Mouse (Mus musculus) testis, postnatal 10 days (tissue): ENCODE measurements around the gene Ros1.

ENCODE experiments used
- DNase-seq: peaks from one replicate; pipeline ENCODE4 v3.0.0; 2021; ENCODE audit warnings: low spot score

Gene Ros1

GRCm38 (mm10) chr10:52159704-52160103 lies 35.3 kb downstream of the Ros1 start:
- no peak for DNase-seq

GRCm38 (mm10) chr10:52133354-52134074 lies 61.5 kb downstream of the Ros1 start:
- no peak for DNase-seq

GRCm38 (mm10) chr10:52130762-52131161 lies 64.3 kb downstream of the Ros1 start:
- DNase-seq: no peak

GRCm38 (mm10) chr10:52128874-52129412 lies 66.1 kb downstream of the Ros1 start:
- no peak for DNase-seq

GRCm38 (mm10) chr10:52106164-52106757 lies 88.8 kb downstream of the Ros1 start:
- DNase-seq: no peak

- DNase-seq: no peak
Observed at GRCm38 (mm10) chr10:52101273-52101672, 93.8 kb downstream of the Ros1 start.

- DNase-seq: no peak
Observed at GRCm38 (mm10) chr10:52092181-52092580, 102.9 kb downstream of the Ros1 start.

- DNase-seq: no peak
Observed at GRCm38 (mm10) chr10:52086681-52087080, 108.4 kb downstream of the Ros1 start.

- peak; percentile 74 for DNase-seq
Observed at GRCm38 (mm10) chr10:52072482-52072881, 122.6 kb downstream of the Ros1 start.

GRCm38 (mm10) chr10:52048287-52048686 lies 146.8 kb downstream of the Ros1 start:
- no peak for DNase-seq

GRCm38 (mm10) chr10:52043086-52043485 lies 152.0 kb downstream of the Ros1 start:
- DNase-seq: no peak

- DNase-seq: no peak
Observed at GRCm38 (mm10) chr10:52039392-52039791, 155.7 kb downstream of the Ros1 start.

GRCm38 (mm10) chr10:52033729-52034128 lies 161.3 kb downstream of the Ros1 start:
- no peak for DNase-seq

GRCm38 (mm10) chr10:52029421-52030080 lies 165.5 kb downstream of the Ros1 start:
- no peak for DNase-seq

GRCm38 (mm10) chr10:52028561-52029370 lies 166.3 kb downstream of the Ros1 start:
- no peak for DNase-seq

GRCm38 (mm10) chr10:52027161-52028035 lies 167.6 kb downstream of the Ros1 start:
- DNase-seq: no peak

GRCm38 (mm10) chr10:52025821-52026220 lies 169.2 kb downstream of the Ros1 start:
- no peak for DNase-seq

GRCm38 (mm10) chr10:52025291-52025690 lies 169.8 kb downstream of the Ros1 start:
- no peak for DNase-seq

GRCm38 (mm10) chr10:52024053-52024410 lies 171.0 kb downstream of the Ros1 start:
- DNase-seq: no peak

GRCm38 (mm10) chr10:52023213-52024052 lies 171.6 kb downstream of the Ros1 start:
- DNase-seq: no peak
